Mouse (Mus musculus) kidney, embryonic 14.5 days (tissue): ENCODE data around the gene Tjap1. TPM values are rescaled to one million over a fixed set of nuclear protein-coding genes. Genes with fewer than 3 reads are reported as not detected.

Experiments
- ATAC-seq: fragments of 200-750 bp; cut with Nextera tagmentation; 2 replicates; pipeline ENCODE4 v1.8.0; 2017; ENCODE audit warnings: moderate number of reproducible peaks, mild to moderate bottlenecking, moderate TSS enrichment, moderate library complexity; ENCODE audit not compliant: low FRiP score, low TSS enrichment
- H3K27ac ChIP-seq: fragments of 300-500 bp; sonication (generic); 2 replicates; pipeline ENCODE4 v1.5.1; 2014; ENCODE audit warnings: low read depth, mild to moderate bottlenecking, low read length, moderate library complexity, mixed read lengths
- H3K27me3 ChIP-seq: fragments of 300-500 bp; sonication (generic); 2 replicates; pipeline ENCODE4 v1.6.1; 2014; ENCODE audit warnings: mild to moderate bottlenecking, low read length; ENCODE audit not compliant: control insufficient read depth, insufficient read depth
- H3K36me3 ChIP-seq: fragments of 300-500 bp; sonication (generic); 2 replicates; pipeline ENCODE4 v1.6.1; 2014; ENCODE audit warnings: low read length, mixed read lengths; ENCODE audit not compliant: control insufficient read depth, insufficient read depth
- H3K4me1 ChIP-seq: fragments of 300-500 bp; sonication (generic); 2 replicates; pipeline ENCODE4 v1.6.1; 2014; ENCODE audit warnings: low read length, mixed read lengths; ENCODE audit not compliant: control insufficient read depth, insufficient read depth
- H3K4me2 ChIP-seq: fragments of 300-500 bp; sonication (generic); replicated peaks from 2 replicates; pipeline ENCODE4 v1.6.1; 2014; ENCODE audit warnings: low read depth, mild to moderate bottlenecking, low read length
- H3K4me3 ChIP-seq: fragments of 300-500 bp; sonication (generic); 2 replicates; pipeline ENCODE4 v1.5.1; 2014; ENCODE audit warnings: mild to moderate bottlenecking, low read length
- H3K9ac ChIP-seq: fragments of 300-500 bp; sonication (generic); 2 replicates; pipeline ENCODE4 v1.6.1; 2014; ENCODE audit warnings: low read depth, mild to moderate bottlenecking, low read length, moderate library complexity
- H3K9me3 ChIP-seq: fragments of 300-500 bp; sonication (generic); 2 replicates; pipeline ENCODE4 v1.6.1; 2016; ENCODE audit warnings: low read length; ENCODE audit not compliant: control insufficient read depth
- WGBS: fragments of 180-500 bp; shearing (Covaris S2); extraction: QIAGEN DNeasy Blood & Tissue Kit; methylation state at CpG from one replicate; pipeline ENCODE4 v1.1.7; 2014; 5-methylcytosine and 5-hydroxymethylcytosine counted together
- polyA plus RNA-seq: library from polyadenylated mRNA; unstranded; fragments of >200 nt; fragmentation: Nextera tagmentation; extraction: Ambion mirVana; gene quantifications from 2 replicates; pipeline ENCODE4 v1.2.1, GENCODE M21; 2014

Tjap1 gene
- polyA plus RNA-seq, 1 experiment from 2014 or later, result 39.4 TPM

- Histone ChIP-seq H3K9me3 (no peaks in the 10 kb centered on the region), H3K27me3 (peaks cover 13% of the 10 kb centered on the region), H3K4me1 (peaks cover 18% of the 10 kb centered on the region), H3K4me3 (peak overlapping the region; percentile 68; the same call in 1 of the 2 replicates), H3K4me2 (peak overlapping the region; percentile 99), H3K27ac (no peak overlapping the region), H3K36me3 (peaks cover 41% of the 10 kb centered on the region), H3K9ac (peak overlapping the region; percentile 63; the same call in 1 of the 2 replicates)
- WGBS, result 63% methylated on average over 14 of the region's 14 CpGs
- no peak for ATAC-seq
Observed at GRCm38 (mm10) chr17:46252571-46253451, 30.0 kb downstream of the Tjap1 start.

- H3K36me3 ChIP-seq, result peaks cover 35% of the 10 kb centered on the region
Observed at GRCm38 (mm10) chr17:46251174-46251573, 31.7 kb downstream of the Tjap1 start.

DNA sequence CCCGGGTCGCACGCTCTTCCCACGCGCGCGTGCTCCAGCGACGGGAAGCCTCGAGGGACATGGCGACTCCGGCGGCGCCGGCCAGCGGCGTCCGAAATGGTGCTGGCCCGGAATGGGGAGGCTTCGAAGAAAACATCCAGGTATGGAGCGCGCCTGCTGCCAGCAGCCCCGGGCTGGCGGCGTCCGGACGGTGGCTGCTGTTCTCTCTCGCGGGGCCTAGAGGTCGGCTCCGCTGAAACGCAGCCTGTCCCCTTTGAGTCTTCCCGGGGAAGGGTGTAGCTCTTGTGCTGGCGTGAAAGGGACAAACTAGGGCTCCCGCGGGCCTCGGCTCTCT is 34.7 kb downstream of the Tjap1 start:
- H3K4me2 ChIP-seq, result peak overlapping the region; percentile 87
- H3K4me3 ChIP-seq, result peak overlapping the region; percentile 99
- WGBS, result under 1% methylated on average over 37 of the region's 37 CpGs
- H3K9ac ChIP-seq, result peak overlapping the region; percentile 95
- peaks cover 64% of the 10 kb centered on the region for H3K36me3 ChIP-seq
- H3K9me3 ChIP-seq, result no peaks in the 10 kb centered on the region
- H3K4me1 ChIP-seq, result peaks cover 17% of the 10 kb centered on the region
- no peaks in the 10 kb centered on the region for H3K27me3 ChIP-seq
- ATAC-seq, result no peak; the same call in 1 of the 2 replicates
- H3K27ac ChIP-seq, result peak overlapping the region; percentile 67; the same call in 1 of the 2 replicates

More at GRCm38 (mm10) chr17:46251174-46251573, 31.7 kb downstream of the Tjap1 start:
- Histone ChIP-seq H3K27ac (no peak overlapping the region), H3K9me3 (no peaks in the 10 kb centered on the region), H3K4me3 (no peak overlapping the region), H3K9ac (no peak overlapping the region), H3K27me3 (peaks cover 13% of the 10 kb centered on the region), H3K4me1 (peaks cover 25% of the 10 kb centered on the region), H3K4me2 (no peak overlapping the region)
- WGBS, result 82% methylated on average over 7 of the region's 7 CpGs
- no peak for ATAC-seq

- peak; percentile 89 for ATAC-seq
Observed at GRCm38 (mm10) chr17:46247512-46248188, 35.2 kb downstream of the Tjap1 start, which contains the start of the genes Polr1c and Yipf3. TSS of gene Polr1c (minus strand) at chr17:46248054. TSS of gene Yipf3 (plus strand) at chr17:46248080.

GRCm38 (mm10) chr17:46244579-46244978 is 38.2 kb downstream of the Tjap1 start:
- Histone ChIP-seq H3K9ac (no peak overlapping the region), H3K27ac (no peak overlapping the region), H3K36me3 (peaks cover 73% of the 10 kb centered on the region), H3K27me3 (no peaks in the 10 kb centered on the region), H3K4me3 (no peak overlapping the region), H3K9me3 (no peaks in the 10 kb centered on the region), H3K4me2 (no peak overlapping the region), H3K4me1 (peaks cover 17% of the 10 kb centered on the region)
- 68% methylated on average over 10 of the region's 10 CpGs for WGBS
- no peak for ATAC-seq

More at GRCm38 (mm10) chr17:46247512-46248188, 35.2 kb downstream of the Tjap1 start, which contains the start of the genes Polr1c and Yipf3:
- H3K36me3 ChIP-seq, result peaks cover 69% of the 10 kb centered on the region
- peak within 1 kb of the TSS; percentile 87 for H3K4me2 ChIP-seq
- no peaks in the 10 kb centered on the region for H3K9me3 ChIP-seq
- H3K4me1 ChIP-seq, result peaks cover 17% of the 10 kb centered on the region
- peak within 1 kb of the TSS; percentile 67; the same call in 1 of the 2 replicates for H3K27ac ChIP-seq
- H3K9ac ChIP-seq, result peak within 1 kb of the TSS; percentile 95
- peak within 1 kb of the TSS; percentile 99 for H3K4me3 ChIP-seq
- under 1% methylated on average over 53 of the region's 53 CpGs for WGBS
- H3K27me3 ChIP-seq, result no peaks in the 10 kb centered on the region

DNA sequence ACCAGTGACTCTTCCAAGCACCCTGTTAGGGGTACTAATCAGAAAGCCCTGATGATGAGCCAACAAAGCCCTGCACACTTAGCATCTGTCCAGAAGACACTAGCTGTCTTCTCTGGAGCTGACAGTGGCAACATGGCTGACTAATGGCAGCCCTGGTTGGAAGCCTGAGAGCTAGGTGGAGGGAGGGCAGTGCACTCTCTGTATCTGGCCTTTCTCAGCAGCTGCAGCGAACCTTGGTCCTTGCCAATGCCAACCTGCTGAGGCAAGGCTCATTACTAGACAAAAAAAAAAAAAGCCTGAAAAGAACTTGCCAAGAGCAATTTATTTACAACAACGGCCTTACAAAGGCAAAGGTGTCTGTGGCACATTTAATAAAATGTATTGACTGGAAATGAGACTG is 39.2 kb downstream of the Tjap1 start:
- Histone ChIP-seq H3K4me3 (no peak overlapping the region), H3K36me3 (peaks cover 77% of the 10 kb centered on the region), H3K9me3 (no peaks in the 10 kb centered on the region), H3K4me1 (peaks cover 9% of the 10 kb centered on the region), H3K4me2 (no peak overlapping the region), H3K27me3 (no peaks in the 10 kb centered on the region), H3K27ac (no peak overlapping the region), H3K9ac (no peak overlapping the region)
- WGBS, result 88% methylated on average over 2 of the region's 2 CpGs
- no peak for ATAC-seq

DNA sequence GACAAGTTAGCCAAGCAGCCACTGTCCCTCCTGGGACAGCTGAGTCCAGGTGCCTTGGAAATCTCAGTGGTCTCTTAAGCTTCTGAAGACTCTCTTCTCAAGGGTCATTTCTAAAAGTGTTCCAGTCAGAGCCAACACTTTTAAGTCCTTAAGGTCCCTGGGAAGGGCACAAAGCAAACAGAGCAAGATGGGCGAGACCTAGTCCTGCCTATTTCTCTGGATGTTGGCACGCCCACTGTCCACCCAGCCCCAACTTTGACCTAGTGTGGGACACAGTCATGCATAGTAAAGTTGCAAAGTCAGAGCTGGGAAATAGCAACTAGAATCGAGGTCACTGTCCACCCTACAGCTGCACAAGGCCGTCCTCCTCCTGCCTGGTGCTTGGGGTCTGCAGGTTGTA is 39.8 kb downstream of the Tjap1 start:
- no peak for ATAC-seq
- Histone ChIP-seq H3K27me3 (no peaks in the 10 kb centered on the region), H3K36me3 (peaks cover 82% of the 10 kb centered on the region), H3K4me3 (no peak overlapping the region), H3K27ac (no peak overlapping the region), H3K4me2 (no peak overlapping the region), H3K9ac (no peak overlapping the region), H3K4me1 (peaks cover 7% of the 10 kb centered on the region; the same call in 1 of the 2 replicates), H3K9me3 (no peaks in the 10 kb centered on the region)
- 78% methylated on average over 4 of the region's 4 CpGs for WGBS

- Histone ChIP-seq H3K4me3 (no peak overlapping the region), H3K36me3 (peaks cover 87% of the 10 kb centered on the region), H3K4me1 (peaks cover 7% of the 10 kb centered on the region; the same call in 1 of the 2 replicates), H3K9me3 (no peaks in the 10 kb centered on the region), H3K27me3 (no peaks in the 10 kb centered on the region), H3K9ac (no peak overlapping the region), H3K27ac (no peak overlapping the region), H3K4me2 (no peak overlapping the region)
- WGBS, result 88% methylated on average over 13 of the region's 13 CpGs
- peak; percentile 22; the same call in 1 of the 2 replicates for ATAC-seq
Observed at GRCm38 (mm10) chr17:46242274-46242673, 40.6 kb downstream of the Tjap1 start.
